Mouse (Mus musculus): ENCODE measurements around the gene Ovol2. TPM values are rescaled to one million over a fixed set of nuclear protein-coding genes. Genes with fewer than 3 reads are reported as not detected.
A peak's percentile ranks its signal among the peaks of the same experiment; 100 is the strongest.

Gene Ovol2
- polyA plus RNA-seq, 1 experiment = not detected

DNA sequence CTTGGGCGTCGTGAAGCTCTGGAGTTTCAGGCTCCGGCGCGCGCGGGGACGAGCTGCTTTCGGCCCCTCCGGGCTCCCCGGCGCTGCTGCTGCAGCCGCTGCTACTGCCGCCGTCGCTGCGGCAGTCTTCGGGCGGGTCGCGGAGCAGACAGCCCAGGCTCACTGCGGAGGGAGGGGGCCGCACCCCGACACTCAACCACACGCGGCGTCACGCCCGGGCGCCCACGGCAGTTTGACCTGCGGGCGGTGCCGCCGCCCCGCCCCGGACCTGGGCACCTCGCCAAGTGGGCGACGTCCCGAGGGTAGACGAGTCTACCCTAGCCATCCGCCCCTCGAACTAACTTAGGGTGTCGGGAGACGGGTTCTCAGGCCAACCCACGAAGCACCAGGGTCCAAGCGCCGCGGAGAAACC lies 980 bp downstream of the Ovol2 start:
- WGBS = under 1% methylated on average over 50 of the region's 50 CpGs

GRCm38 (mm10) chr2:144330352-144330959 lies 1.5 kb downstream of the Ovol2 start:
- no peak overlapping the region for H3K27ac ChIP-seq (ENCODE audit: insufficient read depth, low read depth, low read length)
- peak overlapping the region; percentile 37 for H3K4me3 ChIP-seq (ENCODE audit: insufficient read depth, low read depth, low read length)
- TF ChIP-seq CTCF (IDR thresholded peaks at IDR 0.05; ENCODE audit: insufficient read depth, low read depth, low read length) = no peak
- H3K4me1 ChIP-seq (ENCODE audit: control insufficient read depth, insufficient read depth, low read length) = peaks cover 28% of the 10 kb centered on the region
- WGBS = 3% methylated on average over 41 of the region's 41 CpGs

More for the DNA sequence above, 980 bp downstream of the Ovol2 start:
- Histone ChIP-seq H3K4me3 (ENCODE audit: insufficient read depth, low read depth, low read length) (peak overlapping the region; percentile 37), H3K4me1 (ENCODE audit: control insufficient read depth, insufficient read depth, low read length) (peaks cover 28% of the 10 kb centered on the region), H3K27ac (ENCODE audit: insufficient read depth, low read depth, low read length) (no peak overlapping the region)
- TF ChIP-seq CTCF (IDR thresholded peaks at IDR 0.05; ENCODE audit: insufficient read depth, low read depth, low read length) (no peak), POLR2A (IDR thresholded peaks at IDR 0.05; ENCODE audit: insufficient read depth, low read depth, low read length) (no peak)

GRCm38 (mm10) chr2:144329937-144330336 lies 2.0 kb downstream of the Ovol2 start:
- no peak overlapping the region for H3K4me3 ChIP-seq (ENCODE audit: insufficient read depth, low read depth, low read length)
- TF ChIP-seq POLR2A (IDR thresholded peaks at IDR 0.05; ENCODE audit: insufficient read depth, low read depth, low read length) = no peak
- no peak for TF ChIP-seq CTCF (IDR thresholded peaks at IDR 0.05; ENCODE audit: insufficient read depth, low read depth, low read length)
- WGBS = 5% methylated on average over 10 of the region's 10 CpGs
- peaks cover 28% of the 10 kb centered on the region for H3K4me1 ChIP-seq (ENCODE audit: control insufficient read depth, insufficient read depth, low read length)
- H3K27ac ChIP-seq (ENCODE audit: insufficient read depth, low read depth, low read length) = no peak overlapping the region

- Histone ChIP-seq H3K4me1 (ENCODE audit: control insufficient read depth, insufficient read depth, low read length) (peaks cover 28% of the 10 kb centered on the region), H3K4me3 (ENCODE audit: insufficient read depth, low read depth, low read length) (no peak overlapping the region), H3K27ac (ENCODE audit: insufficient read depth, low read depth, low read length) (no peak overlapping the region)
- no peak for TF ChIP-seq CTCF (IDR thresholded peaks at IDR 0.05; ENCODE audit: insufficient read depth, low read depth, low read length)
- TF ChIP-seq POLR2A (IDR thresholded peaks at IDR 0.05; ENCODE audit: insufficient read depth, low read depth, low read length) = no peak
- WGBS = 16% methylated on average over 10 of the region's 10 CpGs
These were observed 2.5 kb downstream of the Ovol2 start for GRCm38 (mm10) chr2:144329451-144329850.

DNA sequence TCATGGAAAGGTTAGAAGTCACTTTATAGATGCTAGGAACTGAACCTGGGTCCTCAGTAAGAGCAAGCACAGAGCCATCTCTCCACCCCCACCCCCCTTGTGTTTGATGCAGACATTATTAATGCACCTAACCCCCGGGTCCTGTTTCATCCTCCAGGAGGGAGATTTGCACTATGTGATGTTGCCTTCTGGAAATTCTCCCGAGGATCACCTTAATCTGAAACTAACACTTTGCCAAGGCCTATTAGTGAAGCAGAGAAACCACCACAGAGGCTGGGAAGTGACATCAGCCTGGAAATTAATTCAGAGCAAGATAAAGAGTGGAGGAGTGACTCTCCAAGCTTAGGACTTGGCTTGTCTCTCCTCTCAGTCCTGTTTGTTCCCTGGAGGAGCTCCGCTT lies 7.7 kb downstream of the Ovol2 start:
- 53% methylated on average over 3 of the region's 3 CpGs for WGBS
- no peak for TF ChIP-seq POLR2A (IDR thresholded peaks at IDR 0.05; ENCODE audit: insufficient read depth, low read depth, low read length)
- no peak for TF ChIP-seq CTCF (IDR thresholded peaks at IDR 0.05; ENCODE audit: insufficient read depth, low read depth, low read length)
- Histone ChIP-seq H3K27ac (ENCODE audit: insufficient read depth, low read depth, low read length) (no peak overlapping the region), H3K4me1 (ENCODE audit: control insufficient read depth, insufficient read depth, low read length) (no peaks in the 10 kb centered on the region), H3K4me3 (ENCODE audit: insufficient read depth, low read depth, low read length) (no peak overlapping the region)

DNA sequence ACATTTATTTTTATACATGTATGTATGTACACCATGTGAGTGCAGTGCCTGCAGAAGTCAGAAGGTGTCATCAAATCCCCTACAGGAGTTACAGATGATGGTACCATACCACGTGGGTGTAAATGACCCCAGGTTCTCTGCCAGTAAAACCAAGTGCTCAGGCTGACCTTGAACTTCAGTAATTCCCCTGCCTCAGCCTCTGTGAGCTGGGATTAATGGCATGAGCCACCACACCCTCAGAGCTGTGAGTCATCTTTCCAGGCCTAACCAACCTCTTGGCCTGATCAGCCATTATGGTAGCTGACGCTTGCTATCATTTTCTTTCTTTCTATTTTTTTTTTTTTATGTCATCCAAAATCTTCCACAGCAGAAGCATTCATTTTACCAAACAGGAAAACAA lies 20.6 kb downstream of the Ovol2 start:
- 92% methylated on average over 2 of the region's 2 CpGs for WGBS
- Histone ChIP-seq H3K27ac (ENCODE audit: insufficient read depth, low read depth, low read length) (no peak overlapping the region), H3K4me1 (ENCODE audit: control insufficient read depth, insufficient read depth, low read length) (no peaks in the 10 kb centered on the region), H3K4me3 (ENCODE audit: insufficient read depth, low read depth, low read length) (no peak overlapping the region)
- TF ChIP-seq POLR2A (IDR thresholded peaks at IDR 0.05; ENCODE audit: insufficient read depth, low read depth, low read length) (no peak), CTCF (IDR thresholded peaks at IDR 0.05; ENCODE audit: insufficient read depth, low read depth, low read length) (no peak)

GRCm38 (mm10) chr2:144310273-144310672 lies 21.7 kb downstream of the Ovol2 start:
- Histone ChIP-seq H3K4me1 (ENCODE audit: control insufficient read depth, insufficient read depth, low read length) (no peaks in the 10 kb centered on the region), H3K4me3 (ENCODE audit: insufficient read depth, low read depth, low read length) (no peak overlapping the region), H3K27ac (ENCODE audit: insufficient read depth, low read depth, low read length) (no peak overlapping the region)
- 46% methylated on average over 5 of the region's 5 CpGs for WGBS
- no peak for TF ChIP-seq POLR2A (IDR thresholded peaks at IDR 0.05; ENCODE audit: insufficient read depth, low read depth, low read length)
- no peak for TF ChIP-seq CTCF (IDR thresholded peaks at IDR 0.05; ENCODE audit: insufficient read depth, low read depth, low read length)

GRCm38 (mm10) chr2:144308561-144308960 lies 23.4 kb downstream of the Ovol2 start:
- no peaks in the 10 kb centered on the region for H3K4me1 ChIP-seq (ENCODE audit: control insufficient read depth, insufficient read depth, low read length)
- no peak overlapping the region for H3K27ac ChIP-seq (ENCODE audit: insufficient read depth, low read depth, low read length)
- 75% methylated on average over 8 of the region's 8 CpGs for WGBS
- no peak overlapping the region for H3K4me3 ChIP-seq (ENCODE audit: insufficient read depth, low read depth, low read length)
- TF ChIP-seq CTCF (IDR thresholded peaks at IDR 0.05; ENCODE audit: insufficient read depth, low read depth, low read length) (no peak), POLR2A (IDR thresholded peaks at IDR 0.05; ENCODE audit: insufficient read depth, low read depth, low read length) (no peak)

GRCm38 (mm10) chr2:144305721-144306294 lies 26.1 kb downstream of the Ovol2 start:
- WGBS = 74% methylated on average over 18 of the region's 18 CpGs
- Histone ChIP-seq H3K4me3 (ENCODE audit: insufficient read depth, low read depth, low read length) (no peak overlapping the region), H3K4me1 (ENCODE audit: control insufficient read depth, insufficient read depth, low read length) (no peaks in the 10 kb centered on the region), H3K27ac (ENCODE audit: insufficient read depth, low read depth, low read length) (no peak overlapping the region)
- TF ChIP-seq POLR2A (IDR thresholded peaks at IDR 0.05; ENCODE audit: insufficient read depth, low read depth, low read length) (no peak), CTCF (IDR thresholded peaks at IDR 0.05; ENCODE audit: insufficient read depth, low read depth, low read length) (no peak)

All from olfactory bulb, adult 2 months (tissue).